Mouse (Mus musculus) embryonic fibroblast, embryonic 13.5 days (primary cell): ENCODE measurements at regions not wholly inside any gene's neighbourhood (a gene's known extent, or its start where the extent isn't known, plus 50 kb on each side); places are given as distances from the start of the nearest gene placed in this dataset.

Experiments used
- CTCF ChIP-seq: IDR thresholded peaks from 2 replicates; pipeline ENCODE4 v1.5.1; 2011; ENCODE audit warnings: mild to moderate bottlenecking, control low read depth, low read length, moderate library complexity, borderline replicate concordance; ENCODE audit not compliant: insufficient read depth
- POLR2A ChIP-seq: IDR thresholded peaks from 2 replicates; pipeline ENCODE4 v1.6.1; 2011; ENCODE audit warnings: low read depth, mild to moderate bottlenecking, control low read depth, low read length, moderate library complexity

- TF ChIP-seq POLR2A (no peak), CTCF (no peak)
Observed at GRCm38 (mm10) chr19:30371901-30372300, 139.2 kb downstream of the Mbl2 start.
